Mouse (Mus musculus): ENCODE data around the gene Polr3b.
A peak's percentile ranks its signal among the peaks of the same experiment; 100 is the strongest.

Polr3b gene

GRCm38 (mm10) chr10:84611664-84612063 is 10.4 kb upstream of the Polr3b start:
- DNase-seq = no peak

- no peak for DNase-seq
Observed at GRCm38 (mm10) chr10:84612281-84612680, 9.8 kb upstream of the Polr3b start.

GRCm38 (mm10) chr10:84613366-84613765 is 8.7 kb upstream of the Polr3b start:
- no peak for DNase-seq

- DNase-seq = no peak
Observed at GRCm38 (mm10) chr10:84615076-84615475, 7.0 kb upstream of the Polr3b start.

- peak; percentile 57 for DNase-seq
Observed at GRCm38 (mm10) chr10:84631182-84631581, 9.1 kb downstream of the Polr3b start.

- DNase-seq = no peak
Observed at GRCm38 (mm10) chr10:84632005-84632404, 9.9 kb downstream of the Polr3b start.

GRCm38 (mm10) chr10:84636656-84637055 is 14.6 kb downstream of the Polr3b start:
- no peak for DNase-seq

GRCm38 (mm10) chr10:84638382-84638781 is 16.3 kb downstream of the Polr3b start:
- no peak for DNase-seq

GRCm38 (mm10) chr10:84639525-84640287 is 17.6 kb downstream of the Polr3b start:
- no peak for DNase-seq

GRCm38 (mm10) chr10:84640861-84641260 is 18.8 kb downstream of the Polr3b start:
- no peak for DNase-seq

GRCm38 (mm10) chr10:84641576-84641975 is 19.5 kb downstream of the Polr3b start:
- DNase-seq = no peak

- no peak for DNase-seq
Observed at GRCm38 (mm10) chr10:84645940-84646339, 23.8 kb downstream of the Polr3b start.

- DNase-seq = peak; percentile 40
Observed at GRCm38 (mm10) chr10:84646506-84647102, 24.5 kb downstream of the Polr3b start.

GRCm38 (mm10) chr10:84647264-84647663 is 25.2 kb downstream of the Polr3b start:
- DNase-seq = no peak

GRCm38 (mm10) chr10:84648911-84649310 is 26.8 kb downstream of the Polr3b start:
- no peak for DNase-seq

- DNase-seq = no peak
Observed at GRCm38 (mm10) chr10:84654029-84654428, 31.9 kb downstream of the Polr3b start.

- no peak for DNase-seq
Observed at GRCm38 (mm10) chr10:84654731-84655130, 32.6 kb downstream of the Polr3b start.

GRCm38 (mm10) chr10:84656618-84657017 is 34.5 kb downstream of the Polr3b start:
- peak; percentile 63 for DNase-seq

- DNase-seq = no peak
Observed at GRCm38 (mm10) chr10:84657437-84658087, 35.5 kb downstream of the Polr3b start.

- DNase-seq = no peak
Observed at GRCm38 (mm10) chr10:84658088-84658848, 36.2 kb downstream of the Polr3b start.

- no peak for DNase-seq
Observed at GRCm38 (mm10) chr10:84659281-84659680, 37.2 kb downstream of the Polr3b start.

GRCm38 (mm10) chr10:84662138-84662537 is 40.0 kb downstream of the Polr3b start:
- no peak for DNase-seq

GRCm38 (mm10) chr10:84665713-84666260 is 43.7 kb downstream of the Polr3b start:
- no peak for DNase-seq

Data from lung, postnatal 10 days (tissue).